Mouse (Mus musculus) left cerebral cortex, postnatal 14 days (tissue): ENCODE results near the gene Pdzd8. TPM values are rescaled to one million over a fixed set of nuclear protein-coding genes. Genes with fewer than 3 reads are reported as not detected.

ENCODE experiments used
- DNase-seq, 2 experiments: peaks; one replicate each; pipeline ENCODE4 v3.0.0; 2021 to 2022; ENCODE audit warnings: low spot score in 2 of 2, mixed read lengths in 1 of 2
- intact Hi-C: fragments of 180-260 bp; cut with DNase I; formaldehyde crosslinking; loops from one replicate; pipeline ENCODE4 v1.15.1; 2025
- total RNA-seq, 2 experiments: library from RNA; stranded (reverse); gene quantifications; 2 replicates each; pipeline ENCODE4 v1.2.3; 2021

Gene Pdzd8
- total RNA-seq, 2 experiments from 2014 or later = 60.8 to 61.8 TPM

GRCm38 (mm10) chr19:59357878-59358277, 12.3 kb upstream of the Pdzd8 start:
- no peak for DNase-seq
- intact Hi-C loops = no loop called here

- DNase-seq = no peak
- intact Hi-C loops = no loop called here
These were observed 11.4 kb upstream of the Pdzd8 start for GRCm38 (mm10) chr19:59356843-59357595.

GRCm38 (mm10) chr19:59356388-59356787, 10.8 kb upstream of the Pdzd8 start:
- no peak for DNase-seq
- intact Hi-C loops = no loop called here

GRCm38 (mm10) chr19:59354906-59355305, 9.3 kb upstream of the Pdzd8 start:
- no peak for DNase-seq
- intact Hi-C loops = no loop called here

GRCm38 (mm10) chr19:59352760-59353159, 7.2 kb upstream of the Pdzd8 start:
- no peak for DNase-seq
- intact Hi-C loops = no loop called here

GRCm38 (mm10) chr19:59351151-59351889, 5.7 kb upstream of the Pdzd8 start:
- DNase-seq = peak in 1 of 2 experiments; percentile 21

GRCm38 (mm10) chr19:59350273-59350903, 4.8 kb upstream of the Pdzd8 start:
- DNase-seq = no peak
- intact Hi-C loops = no loop called here

More at GRCm38 (mm10) chr19:59351151-59351889, 5.7 kb upstream of the Pdzd8 start:
- intact Hi-C loops = no loop called here

- DNase-seq = no peak
- intact Hi-C loops = no loop called here
These were observed 3.9 kb upstream of the Pdzd8 start for GRCm38 (mm10) chr19:59349329-59349960.

- DNase-seq = no peak
- intact Hi-C loops = no loop called here
These were observed 745 bp upstream of the Pdzd8 start for GRCm38 (mm10) chr19:59346325-59346724.

- peak in 1 of 2 experiments; percentile 52 for DNase-seq
- intact Hi-C loops = no loop called here
These were observed 411 bp downstream of the Pdzd8 start for GRCm38 (mm10) chr19:59345081-59345657.

GRCm38 (mm10) chr19:59344304-59344711, 1.3 kb downstream of the Pdzd8 start:
- DNase-seq = peak; percentile 21 to 38
- intact Hi-C loops = no loop called here

GRCm38 (mm10) chr19:59342964-59343363, 2.6 kb downstream of the Pdzd8 start:
- DNase-seq = no peak
- intact Hi-C loops = no loop called here

- intact Hi-C loops = no loop called here
- DNase-seq = no peak
These were observed 5.7 kb downstream of the Pdzd8 start for GRCm38 (mm10) chr19:59339908-59340307.

- intact Hi-C loops = no loop called here
- DNase-seq = no peak
These were observed 7.5 kb downstream of the Pdzd8 start for GRCm38 (mm10) chr19:59337872-59338681.

GRCm38 (mm10) chr19:59336655-59337054, 8.9 kb downstream of the Pdzd8 start:
- intact Hi-C loops = no loop called here
- no peak for DNase-seq

GRCm38 (mm10) chr19:59330816-59331225, 14.8 kb downstream of the Pdzd8 start:
- intact Hi-C loops = no loop called here
- no peak for DNase-seq

GRCm38 (mm10) chr19:59321990-59322389, 23.6 kb downstream of the Pdzd8 start, which contains the start of gene Rps12-ps3:
Gene Rps12-ps3, plus strand, starts transcription at chr19:59322290.
- intact Hi-C loops = no loop called here
- no peak for DNase-seq

GRCm38 (mm10) chr19:59316571-59316970, 29.0 kb downstream of the Pdzd8 start:
- intact Hi-C loops = loop anchor here (2.0 kb wide), 1 partner anchor 78 kb away; no protein-coding TSS in a partner anchor
- peak; percentile 32 to 56 for DNase-seq

- no peak for DNase-seq
- intact Hi-C loops = no loop called here
These were observed 30.3 kb downstream of the Pdzd8 start for GRCm38 (mm10) chr19:59315308-59315707.
